ENCODE assay signal across 18 mouse cellular contexts in the genomic region with DNA sequence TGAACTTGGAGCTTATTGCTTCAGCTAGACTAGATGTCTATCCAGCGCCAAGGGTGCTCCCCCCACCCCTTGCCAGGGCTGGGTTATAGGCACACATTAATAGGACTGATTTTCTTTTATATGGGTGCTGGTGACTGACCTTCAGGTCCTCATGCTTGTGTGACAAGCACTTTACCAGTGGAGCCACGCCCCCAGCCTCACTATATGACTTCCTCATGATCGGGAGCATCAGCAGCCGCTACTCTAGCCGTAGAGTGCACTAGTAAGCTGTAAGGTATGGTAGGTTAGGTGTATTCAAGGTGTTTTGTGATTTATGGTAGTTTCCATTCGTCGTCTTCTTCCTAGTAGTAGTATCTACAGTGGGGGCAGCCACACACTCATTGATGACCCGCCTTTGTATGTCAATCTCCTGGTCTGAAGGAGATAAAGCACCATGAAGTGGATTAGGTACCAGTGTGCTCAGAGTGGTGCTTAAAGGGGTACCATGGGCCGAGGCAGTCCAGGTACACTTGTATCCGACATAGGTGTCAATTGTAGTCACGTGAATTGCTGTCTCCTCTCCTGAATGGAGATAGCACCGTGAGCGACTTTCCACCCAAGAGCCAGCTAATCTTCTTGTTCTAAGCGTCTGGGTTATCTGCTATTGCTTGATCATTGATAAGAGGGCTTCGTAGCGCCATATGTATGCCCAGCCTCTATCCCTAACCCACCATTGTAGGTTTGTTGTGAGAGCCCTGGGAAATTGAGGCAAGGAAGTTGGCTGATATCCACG.
"Had no signal": no experiment of that assay in that cellular context is flagged by ENCODE, and none has a peak within 500 bp of the region (broad histone marks: within the 10 kb centered on the region; RNA-seq: fewer than 3 reads in every experiment).

No protein-coding gene starts in this region.

- H3K9ac ChIP-seq: limb, embryonic 12.5 days; limb, embryonic 15.5 days; midbrain, embryonic 12.5 days had no signal

- H3K27ac ChIP-seq: kidney, postnatal 0 days; layer of hippocampus, adult 2 months; left cerebral cortex, adult 2 months; limb, embryonic 12.5 days; limb, embryonic 15.5 days; midbrain, embryonic 12.5 days; stomach, postnatal 0 days had no signal

- H3K4me1 ChIP-seq: limb, embryonic 15.5 days had no signal

- H3K4me2 ChIP-seq: limb, embryonic 12.5 days; limb, embryonic 15.5 days; midbrain, embryonic 12.5 days had no signal

- H3K4me3 ChIP-seq: layer of hippocampus, adult 2 months; left cerebral cortex, adult 2 months; limb, embryonic 12.5 days; limb, embryonic 15.5 days; midbrain, embryonic 12.5 days had no signal

- DNase-seq: kidney, adult 2 months; kidney, postnatal 25 days; layer of hippocampus, adult 9-11 months; left cerebral cortex, postnatal 4 days; lung, adult 2 months; lung, postnatal 14 days; lung, postnatal 4 days; thymus, adult 2 months; thymus, postnatal 14 days; thymus, postnatal 4 days had no signal

- H3K36me3 ChIP-seq: limb, embryonic 15.5 days; midbrain, embryonic 12.5 days had no signal

- H3K9me3 ChIP-seq: limb, embryonic 12.5 days; limb, embryonic 15.5 days; midbrain, embryonic 12.5 days had no signal

- ATAC-seq: midbrain, embryonic 16.5 days had no signal

- H3K27me3 ChIP-seq: limb, embryonic 12.5 days; limb, embryonic 15.5 days; midbrain, embryonic 12.5 days had no signal
